8 mouse cellular contexts compared by ENCODE assay signal in genomic region chr11:105153068-105153833, GRCm38 (mm10). TPM values are rescaled to one million over a fixed set of nuclear protein-coding genes. Genes with fewer than 3 reads are reported as not detected.
DNase-seq lines count a peak whose midpoint lies in the region; ATAC-seq lines count a peak whose summit lies in the region.

No protein-coding gene starts in this region.

- no peaks in the 10 kb centered on the region for H3K36me3 ChIP-seq in heart, embryonic 11.5 days (ENCODE audit: control insufficient read depth, insufficient read depth, low read length)
- no peaks in the 10 kb centered on the region for H3K36me3 ChIP-seq in kidney, embryonic 14.5 days (ENCODE audit: control insufficient read depth, insufficient read depth, low read length)

- no peak overlapping the region; the same call in 1 of the 2 replicates for H3K4me3 ChIP-seq in heart, embryonic 11.5 days (ENCODE audit: low read depth, low read length)
- no peak overlapping the region for H3K4me3 ChIP-seq in kidney, embryonic 14.5 days (ENCODE audit: low read length)

- H3K27ac ChIP-seq in heart, embryonic 11.5 days (ENCODE audit: low read depth, low read length): peak overlapping the region; percentile 52
- H3K27ac ChIP-seq in kidney, embryonic 14.5 days (ENCODE audit: low read depth, low read length): no peak overlapping the region

- no peaks in the 10 kb centered on the region for H3K27me3 ChIP-seq in heart, embryonic 11.5 days (ENCODE audit: control insufficient read depth, insufficient read depth, low read length)
- no peaks in the 10 kb centered on the region for H3K27me3 ChIP-seq in kidney, embryonic 14.5 days (ENCODE audit: control insufficient read depth, insufficient read depth, low read length)

- 28% methylated on average over 12 of the region's 12 CpGs for WGBS in heart, embryonic 11.5 days (ENCODE audit: insufficient replicate concordance)
- WGBS in kidney, embryonic 14.5 days: 24% methylated on average over 12 of the region's 12 CpGs

- peak overlapping the region; percentile 45 for H3K4me2 ChIP-seq in heart, embryonic 11.5 days
- no peak overlapping the region for H3K4me2 ChIP-seq in kidney, embryonic 14.5 days (replicated peaks; ENCODE audit: low read depth, low read length)

- H3K9me3 ChIP-seq in heart, embryonic 11.5 days (replicated peaks; ENCODE audit: control insufficient read depth, low read length): no peaks in the 10 kb centered on the region
- no peaks in the 10 kb centered on the region for H3K9me3 ChIP-seq in kidney, embryonic 14.5 days (ENCODE audit: control insufficient read depth, low read length)

- peaks cover 13% of the 10 kb centered on the region for H3K4me1 ChIP-seq in heart, embryonic 11.5 days (ENCODE audit: control insufficient read depth, insufficient read depth, low read length)
- peaks cover 18% of the 10 kb centered on the region for H3K4me1 ChIP-seq in kidney, embryonic 14.5 days (ENCODE audit: control insufficient read depth, insufficient read depth, low read length)

- DNase-seq in 3134 (ENCODE audit: extremely low read depth, insufficient read length, low spot score): peak; percentile 68
- DNase-seq in adrenal gland, postnatal 10 days: peak; percentile 81
- DNase-seq in lung, postnatal 10 days: peak; percentile 69
- DNase-seq in spleen, postnatal 14 days (ENCODE audit: low spot score in 2 of 2): peak; percentile 44 to 54
- no peak for DNase-seq in T-cell, adult 2 months (ENCODE audit: low spot score)

- H3K9ac ChIP-seq in heart, embryonic 11.5 days (ENCODE audit: low read depth, low read length): 0 out of 2 replicates have a peak overlapping the region, but pooled peaks have one; percentile 22
- no peak overlapping the region for H3K9ac ChIP-seq in kidney, embryonic 14.5 days (ENCODE audit: low read depth, low read length)

- peak; percentile 82 for ATAC-seq in heart, embryonic 11.5 days (replicated peaks; ENCODE audit: insufficient number of reproducible peaks, low FRiP score, low TSS enrichment)
- peak; percentile 80 for ATAC-seq in kidney, embryonic 14.5 days (ENCODE audit: low FRiP score, low TSS enrichment)
- no peak for ATAC-seq in inflammation-experienced regulatory T-cells, adult 6 months

RNA-seq across cellular contexts. Expression of gene Gm10842, which starts 6.6 kb away (rescaled TPM):
- not detected for total RNA-seq in adrenal gland, postnatal 10 days (2021)
- not detected in 2 replicates for polyA plus RNA-seq in heart, embryonic 11.5 days (2014; fragmentation: Nextera tagmentation; extraction: Ambion mirVana)
- polyA plus RNA-seq in kidney, embryonic 14.5 days (2014; fragmentation: Nextera tagmentation; extraction: Ambion mirVana): not detected in 2 replicates
- polyA plus RNA-seq in inflammation-experienced regulatory T-cells, adult 6 months (2017; shearing (Covaris generic)): not detected

RNA-seq across cellular contexts. Expression of gene Tlk2, which starts 25.4 kb away (rescaled TPM):
- total RNA-seq in adrenal gland, postnatal 10 days (2021): 10 to 100 TPM; 43.8 to 53.5 TPM
- polyA plus RNA-seq in heart, embryonic 11.5 days (2014; fragmentation: Nextera tagmentation; extraction: Ambion mirVana): 17.3 and 19.3 TPM in 2 replicates
- polyA plus RNA-seq in kidney, embryonic 14.5 days (2014; fragmentation: Nextera tagmentation; extraction: Ambion mirVana): 27.5 and 30.8 TPM in 2 replicates
- polyA plus RNA-seq in inflammation-experienced regulatory T-cells, adult 6 months (2017; shearing (Covaris generic)): 10 to 100 TPM; 18.1 to 28.7 (median 20.4) TPM

RNA-seq across cellular contexts. Expression of gene Mettl2, which starts 27.0 kb away (rescaled TPM):
- 10 to 100 TPM; 22.6 to 25.6 TPM for total RNA-seq in adrenal gland, postnatal 10 days (2021)
- polyA plus RNA-seq in heart, embryonic 11.5 days (2014; fragmentation: Nextera tagmentation; extraction: Ambion mirVana): 28.9 and 33.7 TPM in 2 replicates
- 45.4 and 52.3 TPM in 2 replicates for polyA plus RNA-seq in kidney, embryonic 14.5 days (2014; fragmentation: Nextera tagmentation; extraction: Ambion mirVana)
- polyA plus RNA-seq in inflammation-experienced regulatory T-cells, adult 6 months (2017; shearing (Covaris generic)): 10 to 100 TPM; 12.5 to 21.4 (median 20.0) TPM
